Mouse (Mus musculus) G1E (cell line): Measurements from ENCODE around the gene P2rx4. TPM values are rescaled to one million over a fixed set of nuclear protein-coding genes. Genes with fewer than 3 reads are reported as not detected.

Source experiments
- ATAC-seq: 2 replicates; pipeline ENCODE4 v1.8.0; 2016; ENCODE audit warnings: mild to moderate bottlenecking; ENCODE audit not compliant: insufficient number of reproducible peaks, poor library complexity, low FRiP score, severe bottlenecking; ENCODE audit errors: extremely low read depth
- DNase-seq: peaks from one replicate; pipeline ENCODE4 v3.0.0; 2012; ENCODE audit warnings: low spot score
- H3K27me3 ChIP-seq: 2 replicates; pipeline ENCODE4 v1.6.1; 2012; ENCODE audit warnings: mild to moderate bottlenecking, low read length, inconsistent platforms; ENCODE audit not compliant: insufficient read depth
- H3K36me3 ChIP-seq: replicated peaks from 2 replicates; pipeline ENCODE3; 2012; ENCODE audit warnings: mild to moderate bottlenecking, inconsistent platforms
- H3K4me1 ChIP-seq: 2 replicates; pipeline ENCODE4 v1.6.1; 2012; ENCODE audit warnings: low read depth, low read length, inconsistent platforms, mixed read lengths; ENCODE audit not compliant: insufficient read depth
- H3K4me3 ChIP-seq: 2 replicates; pipeline ENCODE4 v1.5.1; 2012; ENCODE audit warnings: low read depth, mild to moderate bottlenecking, inconsistent platforms, low read length, moderate library complexity, mixed read lengths
- H3K9me3 ChIP-seq: replicated peaks from 2 replicates; pipeline ENCODE4 v1.6.1; 2012; ENCODE audit warnings: inconsistent platforms
- CTCF ChIP-seq: IDR thresholded peaks from 2 replicates; pipeline ENCODE4 v1.5.1; 2012; ENCODE audit warnings: low read depth, low read length, inconsistent platforms, mixed read lengths
- GATA1 ChIP-seq: IDR thresholded peaks from 2 replicates; pipeline ENCODE4 v1.6.1; 2012; ENCODE audit warnings: borderline replicate concordance, low read length, inconsistent platforms, mixed read lengths
- GATA2 ChIP-seq: IDR thresholded peaks from 2 replicates; pipeline ENCODE4 v1.6.1; 2012; ENCODE audit warnings: low read depth, low read length, inconsistent platforms, borderline replicate concordance
- POLR2AphosphoS5 ChIP-seq: IDR thresholded peaks from 2 replicates; pipeline ENCODE4 v1.6.1; 2012; ENCODE audit warnings: low read depth, low read length, inconsistent platforms; ENCODE audit not compliant: insufficient replicate concordance
- TAL1 ChIP-seq: conservative IDR thresholded peaks from 2 replicates; pipeline ENCODE4 v1.6.1; 2012; ENCODE audit warnings: low read depth, low read length, inconsistent platforms, mixed read lengths
- polyA plus RNA-seq: library from polyadenylated mRNA; stranded (reverse); fragments of >175 nt; gene quantifications from 2 replicates; pipeline ENCODE4 v1.2.3, GENCODE M21; 2012
- total RNA-seq, 2 experiments: library from RNA; stranded (forward) in 1 of 2; stranded (reverse) in 1 of 2; fragments of 200-1000 nt in 1 of 2; fragments of >200 nt in 1 of 2; fragmentation: Nextera tagmentation in 1 of 2; gene quantifications; 2 replicates each; pipeline ENCODE4 v1.2.3; 2014 to 2017

The P2rx4 gene
- total and polyA plus RNA-seq, 3 experiments: 12.1 to 61.2 (median 44.0) TPM

DNA sequence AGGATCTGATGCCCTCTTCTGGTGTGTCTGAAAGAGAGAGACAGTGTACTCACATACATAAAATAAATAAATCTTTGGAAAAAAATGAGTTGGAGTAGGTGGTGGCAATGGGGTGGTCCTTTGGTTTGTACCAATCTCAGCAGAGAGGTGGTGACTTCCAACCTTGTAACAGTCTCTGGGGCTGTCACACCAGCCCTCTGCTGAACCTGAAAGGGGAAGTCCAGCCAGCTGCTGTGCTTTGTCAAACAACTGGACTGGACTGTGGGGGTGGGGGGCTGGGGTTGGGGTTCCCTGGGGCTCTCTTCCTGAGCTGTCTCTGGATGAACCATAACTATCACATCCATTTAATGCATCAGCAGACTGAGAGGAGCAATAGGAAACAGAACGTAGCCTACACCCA is 8.4 kb downstream of the P2rx4 start:
- no peak overlapping the region for H3K4me3 ChIP-seq
- peaks cover 82% of the 10 kb centered on the region for H3K36me3 ChIP-seq
- H3K4me1 ChIP-seq: peaks cover 3% of the 10 kb centered on the region
- DNase-seq: no peak
- peaks cover 10% of the 10 kb centered on the region for H3K9me3 ChIP-seq
- TF ChIP-seq CTCF (no peak), TAL1 (no peak), GATA2 (no peak), GATA1 (no peak), POLR2AphosphoS5 (no peak)
- H3K27me3 ChIP-seq: no peaks in the 10 kb centered on the region
- ATAC-seq: no peak

- Histone ChIP-seq H3K4me1 (peaks cover 3% of the 10 kb centered on the region), H3K4me3 (no peak overlapping the region), H3K9me3 (peaks cover 10% of the 10 kb centered on the region), H3K36me3 (peaks cover 80% of the 10 kb centered on the region), H3K27me3 (no peaks in the 10 kb centered on the region)
- DNase-seq (no peak), ATAC-seq (no peak)
- no peak for TF ChIP-seq GATA2
Observed at GRCm38 (mm10) chr5:122716793-122717192, 9.4 kb downstream of the P2rx4 start.

DNA sequence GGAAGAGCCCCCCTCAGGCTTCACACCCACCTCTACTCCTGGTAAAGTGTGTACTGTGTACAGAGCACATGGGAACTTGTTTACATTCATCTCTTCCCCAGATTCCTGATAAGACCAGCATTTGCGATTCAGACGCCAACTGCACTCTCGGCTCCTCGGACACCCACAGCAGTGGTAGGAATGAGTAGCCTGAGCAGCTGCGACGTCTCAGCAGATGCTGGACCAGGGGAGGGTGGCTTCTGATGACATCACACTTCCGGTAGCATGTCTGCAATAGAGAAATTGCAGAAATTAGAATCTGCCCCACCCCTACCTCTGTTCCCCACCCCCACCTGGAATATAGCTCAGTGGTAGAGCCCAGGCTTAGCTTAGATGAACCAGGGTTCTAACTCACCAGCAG is 11.1 kb downstream of the P2rx4 start:
- ATAC-seq: no peak
- H3K36me3 ChIP-seq: peaks cover 81% of the 10 kb centered on the region
- peaks cover 3% of the 10 kb centered on the region for H3K4me1 ChIP-seq
- no peak for DNase-seq
- no peak overlapping the region for H3K4me3 ChIP-seq
- no peaks in the 10 kb centered on the region for H3K27me3 ChIP-seq
- H3K9me3 ChIP-seq: no peaks in the 10 kb centered on the region
- TF ChIP-seq POLR2AphosphoS5 (no peak), GATA1 (no peak), GATA2 (no peak), TAL1 (no peak), CTCF (no peak)

DNA sequence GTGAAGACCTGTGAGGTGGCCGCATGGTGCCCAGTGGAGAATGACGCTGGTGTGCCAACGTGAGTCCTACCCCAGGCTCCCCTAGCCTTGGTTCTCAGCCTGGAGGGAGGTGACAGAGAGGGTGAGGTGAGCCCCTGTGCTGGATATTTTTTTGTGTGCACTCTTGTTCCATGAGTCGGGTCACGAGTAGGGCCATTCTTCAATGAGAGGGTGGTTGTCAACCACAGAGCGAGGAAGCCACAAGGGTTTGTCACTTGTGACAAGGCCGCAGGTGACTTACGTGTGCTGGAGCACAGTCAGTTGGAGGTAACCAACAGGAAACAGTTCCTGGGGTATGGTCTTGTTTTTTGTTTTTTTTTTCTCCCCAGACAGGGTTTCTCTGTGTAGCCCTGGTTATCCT is 11.8 kb downstream of the P2rx4 start:
- no peaks in the 10 kb centered on the region for H3K9me3 ChIP-seq
- H3K4me3 ChIP-seq: no peak overlapping the region
- no peak for DNase-seq
- ATAC-seq: no peak
- no peaks in the 10 kb centered on the region for H3K27me3 ChIP-seq
- H3K36me3 ChIP-seq: peaks cover 82% of the 10 kb centered on the region
- peaks cover 3% of the 10 kb centered on the region for H3K4me1 ChIP-seq
- TF ChIP-seq GATA1 (no peak), GATA2 (no peak), CTCF (no peak), TAL1 (no peak), POLR2AphosphoS5 (no peak)

- H3K27me3 ChIP-seq: no peaks in the 10 kb centered on the region
- TF ChIP-seq TAL1: no peak
- no peak for TF ChIP-seq GATA2
- TF ChIP-seq GATA1: no peak
- no peak for TF ChIP-seq POLR2AphosphoS5
- TF ChIP-seq CTCF: no peak
- no peaks in the 10 kb centered on the region for H3K9me3 ChIP-seq
- ATAC-seq: no peak
- H3K36me3 ChIP-seq: peaks cover 74% of the 10 kb centered on the region
- no peak for DNase-seq
- no peak overlapping the region for H3K4me3 ChIP-seq
- peaks cover 5% of the 10 kb centered on the region for H3K4me1 ChIP-seq
Observed at GRCm38 (mm10) chr5:122725453-122725852, 18.1 kb downstream of the P2rx4 start.

DNA sequence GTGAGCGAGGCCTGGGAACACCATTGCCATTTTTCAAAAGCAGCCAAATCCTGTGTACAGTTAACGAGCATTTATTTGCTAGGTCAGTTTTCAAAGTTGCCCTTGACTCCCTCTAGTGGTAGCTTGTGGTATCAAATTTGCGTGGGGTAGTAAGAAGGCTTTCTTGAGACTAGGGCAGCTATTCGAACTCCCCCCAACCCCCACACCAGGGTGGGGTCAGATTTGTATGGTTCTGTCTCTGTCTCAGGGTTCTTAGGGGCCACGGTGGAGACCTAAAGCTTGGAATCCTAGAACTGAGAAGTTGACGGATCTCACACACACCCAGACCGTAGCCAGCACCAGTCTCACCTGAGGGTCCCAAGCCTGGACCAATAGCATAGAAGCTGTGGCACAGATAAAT is 18.7 kb downstream of the P2rx4 start:
- H3K27me3 ChIP-seq: no peaks in the 10 kb centered on the region
- no peaks in the 10 kb centered on the region for H3K9me3 ChIP-seq
- ATAC-seq (peak; percentile 15; the same call in 1 of the 2 replicates), DNase-seq (peak; percentile 48)
- H3K4me1 ChIP-seq: peaks cover 5% of the 10 kb centered on the region
- H3K36me3 ChIP-seq: peaks cover 73% of the 10 kb centered on the region
- no peak overlapping the region for H3K4me3 ChIP-seq
- TF ChIP-seq TAL1 (no peak), GATA1 (no peak), CTCF (peak; percentile 71), POLR2AphosphoS5 (no peak), GATA2 (no peak)

GRCm38 (mm10) chr5:122726595-122726994 is 19.3 kb downstream of the P2rx4 start:
- Histone ChIP-seq H3K4me3 (no peak overlapping the region), H3K27me3 (no peaks in the 10 kb centered on the region), H3K4me1 (peaks cover 5% of the 10 kb centered on the region), H3K36me3 (peaks cover 76% of the 10 kb centered on the region), H3K9me3 (no peaks in the 10 kb centered on the region)
- TF ChIP-seq POLR2AphosphoS5: no peak
- TF ChIP-seq GATA1: no peak
- no peak for TF ChIP-seq CTCF
- TF ChIP-seq TAL1: no peak
- no peak for TF ChIP-seq GATA2
- ATAC-seq (no peak), DNase-seq (no peak)
